Mouse (Mus musculus) layer of hippocampus, adult 18-20 months (tissue): ENCODE results near the gene Asb13. TPM values are rescaled to one million over a fixed set of nuclear protein-coding genes. Genes with fewer than 3 reads are reported as not detected.

Source experiments
- DNase-seq, 2 experiments: peaks; one replicate each; pipeline ENCODE4 v3.0.0; 2022; ENCODE audit warnings: low spot score in 2 of 2
- long read RNA-seq: library from polyadenylated mRNA; stranded (forward); transcript quantifications from one replicate; pipeline ENCODE4 v2.0.0, GENCODE M21; 2021
- total RNA-seq, 2 experiments: library from RNA; stranded (reverse); gene quantifications; 2 replicates each; pipeline ENCODE4 v1.2.3; 2021

Asb13 gene
- 10 to 100 TPM; 30.3 to 34.1 TPM for total RNA-seq
- long read RNA-seq, full-length matches to known transcripts, result 58 of 66 reads
- long read RNA-seq, partial matches to known transcripts, result 2 of 66 reads
- long read RNA-seq, other reads (novel, unspliced or antisense), result 6 of 66 reads

DNA sequence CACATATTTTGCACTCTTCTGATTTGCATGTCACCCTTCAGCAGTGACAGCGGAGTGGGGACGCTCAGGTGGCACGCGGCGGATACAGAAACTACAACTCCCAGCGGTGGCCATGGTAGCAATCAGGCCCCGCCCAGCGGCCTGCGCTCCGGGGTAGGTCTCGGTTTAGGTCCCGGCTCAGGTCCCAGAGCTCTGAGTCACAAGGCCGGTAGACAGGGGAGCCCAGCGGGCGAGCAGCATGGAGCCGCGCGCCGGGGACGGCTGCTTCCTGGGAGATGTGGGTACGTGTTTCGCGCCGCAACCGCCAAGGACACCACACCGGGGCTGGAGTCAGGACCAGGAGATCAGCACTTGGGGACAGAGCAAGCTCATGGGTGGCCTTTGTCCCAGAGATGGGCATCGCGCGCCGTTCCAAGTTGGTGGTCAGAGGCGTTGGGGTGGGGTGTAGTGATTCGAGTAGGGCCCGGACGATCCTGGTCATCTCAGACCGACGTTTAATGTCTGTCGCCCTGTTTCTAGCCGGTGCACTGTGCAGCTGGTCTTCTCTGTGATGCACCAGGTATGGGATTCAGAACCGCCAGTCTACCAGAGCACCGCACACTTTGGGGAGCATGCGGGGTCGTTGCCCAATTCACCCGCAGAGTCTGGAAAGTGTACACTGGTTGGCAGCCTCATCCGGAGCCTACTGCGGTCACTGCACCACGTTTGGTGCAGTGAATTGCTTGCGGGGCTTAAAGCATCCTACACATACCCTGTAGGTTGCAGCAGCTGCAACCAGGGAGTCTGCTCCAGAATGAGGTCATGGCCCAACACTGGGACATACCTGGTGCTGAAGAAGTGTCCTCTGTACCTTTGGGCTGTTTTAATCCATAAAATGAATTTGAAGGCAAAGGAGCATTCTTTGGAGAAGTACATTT is at the start of gene Asb13:
Gene Asb13 (plus strand): TSS at position 138 of the 917 bp plus-strand sequence.
- peak; percentile 81 to 88 for DNase-seq

DNA sequence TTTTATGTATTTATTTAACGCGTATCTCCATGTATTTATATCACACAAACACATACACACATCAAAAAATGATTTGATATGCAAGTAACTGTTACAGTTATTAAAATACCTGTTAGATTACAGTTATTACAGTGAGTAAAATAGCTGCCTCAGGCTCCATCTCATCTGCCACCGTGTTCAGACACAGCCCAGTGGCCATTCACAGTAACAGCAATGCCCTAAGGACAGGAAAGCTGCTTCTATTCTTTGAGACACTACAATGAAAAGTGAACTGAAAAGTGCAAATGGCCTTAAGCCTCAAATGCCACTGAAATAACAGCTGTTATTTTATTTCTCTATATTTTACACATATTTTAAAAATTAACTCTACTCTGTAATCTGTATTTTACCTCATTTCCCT is 43.0 kb upstream of the Asb13 start:
- no peak for DNase-seq

DNA sequence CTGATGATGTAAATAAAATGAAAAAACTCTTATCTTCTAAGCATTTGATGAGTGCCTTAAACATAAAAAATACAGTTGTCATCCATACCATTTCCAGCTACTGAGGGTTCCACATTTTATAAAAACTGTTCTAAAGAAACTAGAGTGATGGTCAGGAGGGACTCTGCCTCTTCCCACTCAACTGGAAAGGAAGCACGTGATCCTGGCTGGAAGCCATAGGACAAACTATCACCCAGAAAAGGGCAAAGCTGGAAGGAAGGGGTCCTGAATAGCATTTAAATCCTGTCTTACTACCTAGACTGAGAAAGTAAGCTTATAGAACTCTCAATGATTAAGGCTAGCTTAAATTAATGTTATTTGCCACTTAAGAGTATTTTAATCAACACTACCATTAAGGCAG is 39.5 kb upstream of the Asb13 start:
- DNase-seq, result no peak

DNA sequence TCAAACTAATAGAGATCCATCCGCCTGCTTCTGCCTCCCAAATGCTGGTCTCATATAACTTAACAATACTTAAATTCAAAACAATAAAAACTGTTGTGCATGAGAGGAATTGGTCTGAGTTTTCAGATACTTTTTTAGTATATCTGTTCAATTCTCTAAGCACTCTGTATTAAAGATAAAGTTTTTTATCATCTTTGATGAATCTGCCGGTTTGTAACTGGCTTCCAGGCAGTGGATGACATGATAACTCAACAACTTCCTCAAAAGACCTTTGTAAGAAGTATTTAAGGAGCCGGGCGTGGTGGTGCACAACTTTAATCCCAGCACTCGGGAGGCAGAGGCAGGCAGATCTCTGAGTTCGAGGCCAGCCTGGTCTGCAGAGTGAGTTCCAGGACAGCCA is 37.6 kb upstream of the Asb13 start:
- DNase-seq, result no peak

DNA sequence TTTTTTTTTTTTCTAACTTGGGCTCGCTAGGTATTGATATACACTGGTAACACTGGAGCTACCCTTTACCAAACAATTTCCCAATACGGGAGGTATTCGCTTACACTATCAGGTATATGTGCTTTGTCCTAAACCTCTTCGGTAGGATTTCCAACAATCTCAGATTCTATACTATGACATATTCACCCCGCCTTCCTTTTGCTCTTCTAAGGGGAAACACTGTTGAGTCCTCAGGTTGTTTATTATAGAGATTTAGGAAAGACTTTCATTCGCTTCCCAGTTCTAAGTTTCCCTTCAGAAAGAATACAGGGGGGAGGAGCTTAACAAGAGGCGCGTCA is 24.1 kb upstream of the Asb13 start:
- DNase-seq, result no peak

DNA sequence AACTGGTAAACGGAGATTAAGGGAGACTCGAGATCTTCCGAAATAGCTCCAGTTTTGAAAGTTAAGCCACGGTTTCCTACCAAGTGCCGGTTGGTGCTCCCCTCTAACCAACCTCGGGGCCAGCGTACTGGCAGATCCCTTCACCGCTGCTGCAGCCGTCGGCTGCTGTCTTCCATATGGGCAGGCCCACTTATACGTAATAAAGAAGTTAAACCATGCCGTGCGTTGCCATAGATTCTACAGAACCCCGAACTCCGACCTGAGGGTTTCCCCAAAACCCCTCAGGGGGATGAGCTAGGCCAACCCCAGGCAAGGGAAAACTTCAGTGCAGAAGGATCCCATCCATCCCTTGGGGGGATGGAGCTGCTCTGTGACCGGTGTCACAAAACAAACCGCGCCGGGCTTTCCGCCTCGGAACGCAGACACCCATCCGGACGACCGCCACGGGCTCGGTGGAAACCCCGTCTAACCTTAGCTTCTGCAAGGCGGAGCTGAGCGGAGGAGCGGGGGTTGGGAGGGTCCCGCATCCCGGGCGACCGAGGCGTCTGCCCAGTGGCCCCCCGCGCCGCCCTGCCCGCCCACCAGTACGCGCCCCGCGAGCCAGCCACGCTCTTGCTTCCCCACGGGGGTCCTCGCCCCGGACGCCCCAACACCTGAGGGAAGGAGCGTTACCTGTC is 23.6 kb upstream of the Asb13 start:
- peak in 1 of 2 experiments; percentile 5 for DNase-seq

DNA sequence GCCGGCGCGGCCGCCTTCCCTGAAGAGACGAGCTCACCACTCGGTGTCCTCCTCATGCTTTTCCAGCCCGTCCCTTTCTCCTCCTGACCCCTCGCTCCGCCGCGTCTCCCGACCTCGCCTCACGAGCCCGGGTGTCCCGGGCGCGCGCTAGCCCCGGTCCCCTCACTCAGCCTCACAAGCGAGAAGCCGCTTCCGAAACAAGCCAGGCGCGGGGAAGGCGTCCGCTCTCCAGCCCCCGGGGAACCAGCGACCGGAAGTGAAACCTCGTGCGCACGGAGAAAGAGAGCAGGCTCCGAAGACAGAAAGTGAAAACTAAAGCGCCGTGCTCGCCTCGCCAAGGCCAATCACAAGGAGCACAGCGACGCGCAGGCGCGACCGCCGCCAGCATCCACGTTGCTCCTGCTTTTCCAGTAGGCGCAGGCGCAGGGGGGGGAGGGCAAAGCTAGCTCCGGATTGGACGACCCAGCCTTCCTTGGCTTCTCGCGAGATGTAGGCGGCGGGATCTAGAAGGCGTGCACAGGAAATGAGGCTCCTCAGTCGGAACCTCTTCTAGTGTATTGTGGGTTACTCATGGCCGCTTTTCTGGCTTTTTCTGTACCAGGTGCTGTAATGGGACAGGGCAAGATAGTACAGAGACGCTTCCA is 22.9 kb upstream of the Asb13 start, which contains the start of gene Fam208b:
Gene Fam208b (minus strand): TSS at position 314 of the 644 bp plus-strand sequence.
- peak; percentile 98 to 99 for DNase-seq

DNA sequence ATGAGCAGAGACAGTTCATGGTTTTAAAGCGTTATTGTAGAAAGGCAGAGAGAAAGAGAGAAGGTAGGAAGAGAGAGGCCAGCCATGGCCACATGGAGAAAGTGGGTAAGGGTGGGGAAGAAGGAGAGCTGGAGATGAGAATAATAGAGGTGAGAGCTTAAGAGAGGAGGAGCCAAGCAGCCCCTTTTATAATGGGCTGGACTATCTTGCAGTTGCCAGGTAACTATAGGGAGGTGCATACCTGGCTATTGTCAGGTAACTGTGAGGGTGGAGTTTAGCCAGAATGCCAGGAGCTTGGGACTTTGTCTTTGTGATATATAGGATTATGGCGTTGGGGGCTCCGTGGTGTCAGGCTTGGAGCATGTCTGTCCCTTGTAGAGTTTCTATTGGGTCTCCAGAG is 6.7 kb upstream of the Asb13 start:
- DNase-seq, result no peak

DNA sequence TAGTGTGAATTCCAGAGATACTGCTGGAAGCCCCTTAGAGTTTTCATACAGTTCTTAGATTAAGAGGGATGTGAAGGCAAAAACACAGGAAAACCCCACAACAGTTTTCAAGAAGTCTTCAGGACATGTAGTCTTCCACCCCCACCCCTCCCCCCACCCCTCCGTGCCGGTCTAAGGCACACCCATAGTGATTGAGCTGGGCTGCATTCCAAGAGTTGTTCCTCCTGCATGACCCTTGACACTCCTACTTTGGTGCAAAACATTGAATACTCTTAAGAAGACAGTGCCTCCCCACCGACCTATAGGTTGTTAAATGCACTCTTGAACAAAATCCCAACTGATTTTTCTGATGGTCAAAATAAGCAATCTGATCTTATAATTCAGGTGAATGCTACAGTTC is 5.7 kb upstream of the Asb13 start:
- DNase-seq, result no peak

DNA sequence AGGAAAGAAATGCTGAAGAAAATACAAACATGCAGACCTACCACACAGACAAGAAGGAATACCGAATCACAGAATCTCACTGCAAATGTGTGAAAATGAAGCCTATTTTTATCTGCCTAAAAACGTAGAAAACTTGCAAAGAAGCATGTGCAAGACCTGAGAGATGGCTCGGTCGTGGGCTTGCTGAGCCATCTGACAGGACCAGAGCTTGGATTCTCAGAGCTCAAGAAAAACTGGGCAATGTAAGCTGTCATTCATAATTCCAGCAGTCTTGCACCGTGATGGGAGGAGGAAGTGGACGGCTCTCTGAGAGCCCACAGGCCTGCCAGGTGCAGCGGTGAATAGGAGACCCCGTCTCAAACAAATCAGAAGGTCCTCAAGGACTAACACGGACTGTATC is 1.3 kb upstream of the Asb13 start:
- no peak for DNase-seq

DNA sequence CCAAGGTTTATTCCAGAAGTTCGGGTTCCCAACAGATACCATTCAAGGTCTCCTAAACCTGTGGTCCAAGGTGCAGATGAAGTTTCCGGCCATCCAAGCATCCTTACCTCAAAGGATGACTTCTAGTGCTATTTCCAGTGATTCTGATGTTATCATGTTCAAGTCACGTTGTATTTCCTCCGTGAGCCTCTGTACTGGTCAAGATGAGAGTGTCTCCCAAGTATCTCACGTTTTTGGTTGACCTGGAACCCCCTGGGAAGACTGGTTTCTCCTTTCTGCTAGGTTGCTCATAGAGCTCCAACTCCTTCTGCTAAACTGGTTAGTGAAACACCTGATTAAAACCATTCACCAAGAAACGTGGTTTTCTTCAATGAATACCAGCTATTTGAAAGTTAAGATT is 701 bp upstream of the Asb13 start:
- no peak for DNase-seq

DNA sequence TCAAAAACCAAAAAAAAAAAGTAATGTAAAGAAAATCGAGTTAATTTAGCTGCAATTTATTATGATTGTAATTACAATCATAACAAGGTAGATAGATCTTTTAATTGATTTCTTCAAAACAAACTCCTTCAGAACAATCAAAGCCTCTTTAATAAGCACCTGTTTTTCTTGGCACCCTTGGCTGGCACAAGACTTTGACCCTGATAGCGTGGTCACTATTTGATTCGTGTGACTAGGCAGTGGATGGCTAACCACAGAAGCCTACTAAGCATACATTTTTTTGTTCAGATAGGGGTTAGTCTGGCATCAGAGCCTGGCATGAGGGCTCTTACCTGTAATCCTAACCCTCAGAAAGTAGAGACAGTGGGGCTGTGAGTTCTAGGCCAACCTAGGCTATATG is 1.2 kb downstream of the Asb13 start:
- no peak for DNase-seq

DNA sequence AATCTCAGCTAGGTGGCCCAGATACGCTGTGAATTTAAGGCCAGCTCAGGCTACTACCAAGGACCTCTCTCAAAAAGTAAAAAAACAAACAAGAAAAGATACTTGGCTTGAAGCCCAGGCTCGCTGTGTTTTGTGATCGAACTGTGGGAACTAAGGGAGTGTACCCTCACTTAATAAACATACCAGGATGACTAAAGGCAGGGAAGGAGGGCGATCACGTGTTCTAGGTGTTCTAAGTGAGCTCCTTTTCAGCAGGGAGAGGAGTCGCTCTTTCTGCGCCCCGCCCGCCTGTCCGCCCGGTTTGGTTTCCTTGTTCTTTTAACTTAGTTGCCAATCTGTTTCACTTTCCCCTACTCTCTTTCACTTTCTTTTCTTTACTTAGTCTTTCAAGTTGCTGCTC is 3.0 kb downstream of the Asb13 start:
- no peak for DNase-seq

DNA sequence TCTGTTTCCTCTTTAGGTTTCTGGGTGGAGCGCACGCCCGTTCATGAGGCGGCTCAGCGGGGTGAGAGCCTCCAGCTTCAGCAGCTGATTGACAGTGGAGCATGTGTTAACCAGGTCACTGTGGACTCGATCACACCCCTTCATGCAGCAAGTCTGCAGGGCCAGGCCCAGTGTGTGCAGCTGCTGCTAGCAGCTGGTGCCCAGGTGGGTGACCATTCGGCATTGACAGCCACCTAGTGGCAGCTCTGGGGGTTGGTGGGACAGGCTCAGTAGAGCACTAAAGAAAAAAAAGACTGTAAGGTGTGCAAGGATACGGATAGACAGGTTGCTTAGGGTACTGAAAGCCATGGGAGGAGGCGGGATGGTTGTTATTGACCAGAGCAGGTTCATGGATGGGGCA is 8.2 kb downstream of the Asb13 start:
- DNase-seq, result no peak

DNA sequence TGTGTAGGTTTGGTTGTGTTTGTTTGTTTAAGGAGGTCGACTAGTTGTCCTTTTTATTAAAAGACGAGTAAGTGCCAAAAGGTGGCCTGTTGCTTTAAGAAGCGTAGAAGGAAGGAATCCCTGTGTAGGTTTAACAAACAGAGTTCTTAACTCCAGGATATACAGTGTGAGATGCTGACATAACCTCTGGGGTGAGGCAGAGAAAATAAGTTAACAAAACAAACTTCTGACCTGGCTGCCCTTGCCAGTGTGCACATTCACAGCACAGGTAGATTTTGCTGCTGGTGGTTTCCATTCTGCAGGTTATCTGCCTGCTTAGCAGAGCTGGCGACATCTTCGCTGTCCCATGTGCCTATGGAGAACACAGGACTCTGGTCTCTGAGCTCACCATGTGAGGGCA is 8.7 kb downstream of the Asb13 start:
- DNase-seq, result no peak

DNA sequence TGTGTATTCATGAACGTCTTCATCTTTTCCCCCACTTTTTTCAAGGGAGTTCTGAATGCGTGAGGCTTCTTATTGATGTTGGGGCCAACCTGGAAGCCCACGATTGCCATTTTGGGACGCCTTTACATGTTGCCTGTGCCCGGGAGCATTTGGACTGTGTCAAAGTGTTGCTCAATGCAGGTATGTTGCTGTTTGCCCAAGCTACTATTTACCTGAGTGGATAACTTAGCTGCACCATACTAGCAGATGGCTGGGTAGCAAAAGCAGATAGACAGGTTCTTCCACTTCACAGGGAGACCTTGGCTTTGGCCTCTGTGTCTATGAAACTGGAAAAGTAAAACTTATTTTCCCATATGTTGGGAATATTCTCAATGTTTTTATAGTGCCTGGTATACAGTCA is 11.0 kb downstream of the Asb13 start:
- no peak for DNase-seq

DNA sequence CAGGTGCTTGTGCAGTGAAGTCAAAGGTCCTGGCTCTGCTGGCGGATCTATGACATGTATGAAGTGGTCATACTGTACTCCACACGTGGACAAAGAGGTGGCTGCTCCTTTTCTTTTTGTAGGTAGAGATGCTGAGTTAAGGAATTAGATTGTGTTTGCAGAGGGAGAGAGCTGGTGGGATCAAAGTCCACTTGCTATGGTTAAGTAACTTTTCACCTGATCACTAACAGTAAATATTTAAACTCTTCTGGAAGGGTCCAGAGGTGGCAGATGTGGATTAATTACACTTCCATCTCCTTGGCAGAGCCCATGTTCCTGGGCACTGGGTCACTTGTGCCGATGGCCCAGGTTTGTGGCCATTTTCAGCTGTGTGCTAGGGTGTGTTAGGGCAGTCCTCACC is 12.1 kb downstream of the Asb13 start:
- no peak for DNase-seq

DNA sequence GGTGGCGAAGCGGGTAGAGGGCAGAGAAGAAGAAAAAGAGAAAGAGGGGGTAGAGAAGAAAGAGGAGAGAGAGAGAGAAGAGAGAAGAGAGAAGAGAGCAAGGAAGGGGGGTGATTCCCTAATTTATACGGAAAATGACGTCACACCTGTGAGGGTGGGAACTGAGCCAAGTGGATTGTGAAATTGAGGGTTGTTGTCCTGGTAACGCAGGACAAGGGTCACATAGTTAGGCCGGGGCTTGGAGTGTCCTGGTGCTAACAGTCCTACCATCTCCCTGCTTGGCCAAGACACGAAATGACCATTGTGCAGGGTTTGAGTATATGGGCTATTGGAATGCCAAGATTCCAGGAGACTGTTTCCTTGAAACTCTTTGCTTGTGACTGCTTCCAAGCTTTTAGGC is 12.7 kb downstream of the Asb13 start:
- DNase-seq, result no peak

DNA sequence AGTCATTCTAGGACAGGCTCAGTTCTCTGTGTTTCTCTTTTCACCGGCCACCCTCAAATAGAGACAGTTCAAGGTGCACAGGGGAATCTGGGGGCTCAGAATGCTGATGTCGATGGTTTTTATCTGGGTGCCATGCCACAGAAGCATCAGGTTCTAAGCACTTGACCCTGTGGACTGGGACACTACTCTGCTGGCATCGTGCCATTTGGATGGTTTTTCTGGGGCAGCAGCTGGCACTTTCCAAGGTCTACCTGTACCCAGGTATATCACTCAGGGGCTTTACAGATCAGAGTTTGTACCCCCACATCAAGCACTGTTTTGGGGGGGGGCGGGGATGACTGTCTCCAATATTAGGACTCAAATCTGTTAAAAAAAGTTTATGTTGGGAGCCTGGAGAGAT is 16.7 kb downstream of the Asb13 start:
- DNase-seq, result no peak

DNA sequence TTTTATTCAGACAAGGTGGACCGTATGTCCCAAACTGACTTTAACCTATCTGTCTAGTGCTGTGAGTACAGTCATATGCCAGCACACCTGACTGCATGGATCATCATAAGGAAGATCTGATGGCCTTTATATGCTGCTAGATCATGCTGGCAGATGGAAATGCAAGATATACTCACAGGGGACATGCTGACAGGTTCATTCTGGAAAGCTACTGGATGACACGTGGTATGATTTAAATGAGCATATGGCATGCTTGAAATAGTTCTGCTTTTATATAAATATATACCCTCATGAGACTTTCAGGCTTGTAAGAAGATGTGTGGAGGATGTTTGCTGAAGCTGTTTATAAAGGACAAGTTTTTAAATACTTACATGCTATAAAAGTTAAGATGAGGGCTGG is 20.6 kb downstream of the Asb13 start:
- peak in 1 of 2 experiments; percentile 14 for DNase-seq

DNA sequence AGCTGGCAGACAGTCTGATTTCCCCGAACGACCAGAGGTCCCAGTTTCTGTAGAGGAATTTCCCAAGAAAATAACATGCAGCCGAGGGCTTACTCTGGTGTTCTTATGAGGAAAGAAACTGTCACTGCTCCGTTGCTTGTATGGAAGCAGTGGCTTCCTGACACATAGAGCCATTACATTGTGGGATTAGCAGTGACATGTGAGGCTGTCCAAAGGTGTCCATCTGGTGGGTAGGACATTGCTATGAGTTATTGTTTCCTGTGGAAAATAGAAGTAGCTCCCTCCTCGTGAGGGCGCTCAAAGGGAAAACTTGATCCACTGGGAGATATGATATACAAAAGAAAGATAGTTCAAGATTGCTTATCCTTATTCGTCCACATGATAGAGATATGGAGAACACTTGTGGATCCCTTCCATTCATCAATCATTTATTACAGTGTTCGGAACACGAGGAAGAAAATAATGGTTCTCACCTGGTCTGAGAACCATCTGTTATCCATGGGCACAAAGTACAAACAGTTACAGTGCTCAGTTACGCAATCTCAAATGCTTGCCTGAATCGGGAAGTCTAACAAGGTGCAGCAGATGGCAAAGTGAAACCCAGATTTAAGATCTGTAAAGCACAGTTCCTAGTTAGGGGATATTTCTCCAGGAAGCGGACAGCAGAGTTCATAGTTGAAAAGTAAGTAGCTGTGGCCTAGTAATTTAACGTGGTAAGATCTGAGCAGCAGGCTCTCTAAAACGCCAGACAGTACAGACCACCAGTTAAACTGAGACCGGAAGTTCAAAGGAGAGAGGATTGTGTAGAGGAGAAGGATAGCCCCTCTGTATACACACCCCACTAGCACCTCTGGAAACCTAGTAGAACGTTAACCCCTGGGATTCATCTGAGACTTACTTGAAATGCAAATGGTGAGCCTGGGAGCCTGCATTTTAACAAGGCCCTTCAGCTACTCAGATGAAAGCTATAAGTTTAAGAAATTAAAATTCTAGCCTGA is 25.6 kb downstream of the Asb13 start:
- peak in 1 of 2 experiments; percentile 13 for DNase-seq
